Mouse (Mus musculus) embryonic facial prominence, embryonic 14.5 days (tissue): ENCODE measurements at regions not wholly inside any gene's neighbourhood (a gene's known extent, or its start where the extent isn't known, plus 50 kb on each side); places are given as distances from the start of the nearest gene placed in this dataset.
"Not testable (repeated sequence)": the region's sequence is repeated elsewhere in the genome, so short reads cannot be mapped to it uniquely, and the experiment has no call there.

ENCODE experiments used
- ATAC-seq: fragments of 200-750 bp; cut with Nextera tagmentation; 2 replicates; pipeline ENCODE4 v1.8.0; 2017; ENCODE audit warnings: low read depth, moderate number of reproducible peaks, moderate TSS enrichment
- DNase-seq: peaks from one replicate; pipeline ENCODE4 v3.0.0-alpha.2; 2015; ENCODE audit warnings: low spot score
- H3K27ac ChIP-seq: fragments of 300-500 bp; sonication (generic); replicated peaks from 2 replicates; pipeline ENCODE4 v1.5.1; 2014; ENCODE audit warnings: low read depth, mild to moderate bottlenecking, low read length, moderate library complexity
- H3K27me3 ChIP-seq: fragments of 300-500 bp; sonication (generic); replicated peaks from 2 replicates; pipeline ENCODE4 v1.6.1; 2014; ENCODE audit warnings: low read length; ENCODE audit not compliant: control insufficient read depth, insufficient read depth
- H3K36me3 ChIP-seq: fragments of 300-500 bp; sonication (generic); 2 replicates; pipeline ENCODE4 v1.6.1; 2014; ENCODE audit warnings: low read length, mixed read lengths; ENCODE audit not compliant: control insufficient read depth, insufficient read depth
- H3K4me1 ChIP-seq: fragments of 300-500 bp; sonication (generic); 2 replicates; pipeline ENCODE4 v1.6.1; 2014; ENCODE audit warnings: antibody characterized with exemption, low read length; ENCODE audit not compliant: control insufficient read depth, insufficient read depth
- H3K4me2 ChIP-seq: fragments of 300-500 bp; sonication (generic); 2 replicates; pipeline ENCODE4 v1.6.1; 2014; ENCODE audit warnings: low read depth, mild to moderate bottlenecking, low read length, moderate library complexity, mixed read lengths
- H3K4me3 ChIP-seq: fragments of 300-500 bp; sonication (generic); 2 replicates; pipeline ENCODE4 v1.5.1; 2014; ENCODE audit warnings: low read depth, mild to moderate bottlenecking, low read length
- H3K9ac ChIP-seq: fragments of 300-500 bp; sonication (generic); 2 replicates; pipeline ENCODE4 v1.6.1; 2014; ENCODE audit warnings: low read depth, mild to moderate bottlenecking, low read length, moderate library complexity, mixed read lengths
- H3K9me3 ChIP-seq: fragments of 300-500 bp; sonication (generic); 2 replicates; pipeline ENCODE4 v1.6.1; 2016; ENCODE audit warnings: low read length; ENCODE audit not compliant: control insufficient read depth
- WGBS: fragments of 180-500 bp; shearing (Covaris S2); extraction: QIAGEN DNeasy Blood & Tissue Kit; methylation state at CpG from one replicate; pipeline ENCODE4 v1.1.7; 2014; 5-methylcytosine and 5-hydroxymethylcytosine counted together

GRCm38 (mm10) chr6:47745856-47746255 lies 67.4 kb downstream of the Pdia4 start:
- WGBS = 86% methylated on average over 7 of the region's 14 CpGs

GRCm38 (mm10) chr6:47743856-47744255 lies 69.4 kb downstream of the Pdia4 start:
- not testable (repeated sequence) for H3K4me3 ChIP-seq

More at GRCm38 (mm10) chr6:47745856-47746255, 67.4 kb downstream of the Pdia4 start:
- not testable (repeated sequence) for H3K36me3 ChIP-seq, H3K27me3 ChIP-seq, ATAC-seq, H3K9me3 ChIP-seq, H3K4me1 ChIP-seq, H3K4me3 ChIP-seq, DNase-seq, H3K9ac ChIP-seq, H3K4me2 ChIP-seq, H3K27ac ChIP-seq

GRCm38 (mm10) chr6:47740216-47740615 lies 73.0 kb downstream of the Pdia4 start:
- 8% methylated on average over 12 of the region's 47 CpGs for WGBS
- H3K27me3 ChIP-seq, H3K9me3 ChIP-seq, H3K27ac ChIP-seq, H3K4me1 ChIP-seq, DNase-seq, ATAC-seq, H3K36me3 ChIP-seq: not testable (repeated sequence)
- H3K4me2 ChIP-seq = peak overlapping the region; percentile 42
- 0 out of 2 replicates have a peak overlapping the region, but pooled peaks have one; percentile 42 for H3K9ac ChIP-seq
- peak overlapping the region; percentile 35 for H3K4me3 ChIP-seq

More at GRCm38 (mm10) chr6:47743856-47744255, 69.4 kb downstream of the Pdia4 start:
- not testable (repeated sequence) for H3K9ac ChIP-seq, H3K36me3 ChIP-seq, H3K4me1 ChIP-seq, H3K27ac ChIP-seq, DNase-seq, ATAC-seq, H3K9me3 ChIP-seq, H3K27me3 ChIP-seq
- peak overlapping the region; percentile 36 for H3K4me2 ChIP-seq
- no CpG with 5 or more reads among the region's 20 CpGs for WGBS

GRCm38 (mm10) chr6:47739696-47740095 lies 73.5 kb downstream of the Pdia4 start:
- peak overlapping the region; percentile 17; the same call in 1 of the 2 replicates for H3K4me3 ChIP-seq
- not testable (repeated sequence) for DNase-seq, H3K4me1 ChIP-seq, H3K9me3 ChIP-seq, H3K27ac ChIP-seq, ATAC-seq, H3K36me3 ChIP-seq, H3K9ac ChIP-seq, H3K27me3 ChIP-seq
- WGBS = 8% methylated on average over 7 of the region's 26 CpGs
- H3K4me2 ChIP-seq = 0 out of 2 replicates have a peak overlapping the region, but pooled peaks have one; percentile 26

GRCm38 (mm10) chr6:47737972-47738371 lies 75.3 kb downstream of the Pdia4 start:
- not testable (repeated sequence) for H3K27me3 ChIP-seq, H3K36me3 ChIP-seq, H3K9me3 ChIP-seq, H3K9ac ChIP-seq, ATAC-seq, H3K4me1 ChIP-seq, H3K27ac ChIP-seq, H3K4me3 ChIP-seq, DNase-seq, H3K4me2 ChIP-seq
- WGBS = no CpG with 5 or more reads among the region's 3 CpGs
